Mouse (Mus musculus) gastrocnemius, postnatal 36 days (tissue): ENCODE data around the gene Tgds. TPM values are rescaled to one million over a fixed set of nuclear protein-coding genes. Genes with fewer than 3 reads are reported as not detected.

ENCODE experiments used
- total RNA-seq, 2 experiments: library from RNA; stranded (reverse); gene quantifications; 2 replicates each; pipeline ENCODE4 v1.2.3; 2021

Gene Tgds
- total RNA-seq, 2 experiments from 2014 or later, result 3.7 to 6.5 TPM

Other genes starting within 250 kb of the Tgds start
- gene Dct, start 80.5 kb downstream of the Tgds start, total RNA-seq, result under 1 TPM; 0.38 to 0.42 TPM
- 10 to 100 TPM; 29.1 to 31.7 TPM for gene Gpr180, start 4.4 kb upstream of the Tgds start, total RNA-seq
- gene Sox21, start 104.3 kb upstream of the Tgds start, total RNA-seq, result not detected
- not detected for gene Gm9376, start 134.2 kb upstream of the Tgds start, total RNA-seq